Mouse (Mus musculus) thymus, adult 2 months (tissue): Measurements from ENCODE around the gene Ppp2r5c. TPM values are rescaled to one million over a fixed set of nuclear protein-coding genes. Genes with fewer than 3 reads are reported as not detected.

Experiments used
- DNase-seq: peaks from one replicate; pipeline ENCODE4 v3.0.0; 2021
- H3K27ac ChIP-seq: fragments of 200-500 bp; 2 replicates; pipeline ENCODE4 v1.5.1; 2012; ENCODE audit warnings: low read length, control low read depth; ENCODE audit not compliant: control insufficient read depth, insufficient read depth
- H3K27me3 ChIP-seq: fragments of 200-500 bp; 2 replicates; pipeline ENCODE4 v1.6.1; 2012; ENCODE audit warnings: mild to moderate bottlenecking, low read length, moderate library complexity, mixed read lengths; ENCODE audit not compliant: control insufficient read depth, insufficient read depth
- H3K36me3 ChIP-seq: fragments of 200-500 bp; 2 replicates; pipeline ENCODE4 v1.6.1; 2012; ENCODE audit warnings: mild to moderate bottlenecking, low read length, moderate library complexity; ENCODE audit not compliant: control insufficient read depth, insufficient read depth
- H3K4me1 ChIP-seq: fragments of 200-500 bp; replicated peaks from 2 replicates; pipeline ENCODE4 v1.6.1; 2012; ENCODE audit warnings: low read length; ENCODE audit not compliant: control insufficient read depth, insufficient read depth
- H3K4me3 ChIP-seq: fragments of 200-500 bp; 2 replicates; pipeline ENCODE4 v1.5.1; 2012; ENCODE audit warnings: mild to moderate bottlenecking, low read length, control low read depth, moderate library complexity; ENCODE audit not compliant: control insufficient read depth, insufficient read depth
- CTCF ChIP-seq: fragments of 200-500 bp; IDR thresholded peaks from 2 replicates; pipeline ENCODE4 v1.5.1; 2012; ENCODE audit warnings: mild to moderate bottlenecking, control low read depth, low read length, moderate library complexity, borderline replicate concordance; ENCODE audit not compliant: control insufficient read depth, poor library complexity, insufficient read depth; ENCODE audit errors: extremely low read depth
- POLR2A ChIP-seq: fragments of 200-500 bp; IDR thresholded peaks from 2 replicates; pipeline ENCODE4 v1.6.1; 2012; ENCODE audit warnings: mild to moderate bottlenecking, low read length, control low read depth, moderate library complexity; ENCODE audit not compliant: control insufficient read depth, poor library complexity, insufficient read depth; ENCODE audit errors: extremely low read depth
- WGBS: fragments of 180-500 bp; shearing (Covaris S2); methylation state at CpG from one replicate; pipeline ENCODE4 v1.1.7; 2018; 5-methylcytosine and 5-hydroxymethylcytosine counted together
- polyA plus RNA-seq: library from polyadenylated mRNA; depleted of rRNA; stranded (reverse); fragments of >200 nt; gene quantifications from 2 replicates; pipeline ENCODE4 v1.2.3, GENCODE M21; 2012

Gene Ppp2r5c
- polyA plus RNA-seq, 1 experiment: 83.7 TPM

- TF ChIP-seq CTCF: no peak
- TF ChIP-seq POLR2A: no peak
- peaks cover 46% of the 10 kb centered on the region for H3K4me1 ChIP-seq
- DNase-seq: no peak
- H3K4me3 ChIP-seq: no peak overlapping the region
- H3K36me3 ChIP-seq: no peaks in the 10 kb centered on the region
- 96% methylated on average over 9 of the region's 9 CpGs for WGBS
- H3K27me3 ChIP-seq: no peaks in the 10 kb centered on the region
- no peak overlapping the region for H3K27ac ChIP-seq
These were observed 29.6 kb downstream of the Ppp2r5c start for GRCm38 (mm10) chr12:110476561-110476960.

GRCm38 (mm10) chr12:110477906-110478305, 31.0 kb downstream of the Ppp2r5c start:
- no peak for DNase-seq
- TF ChIP-seq POLR2A: 0 out of 2 replicates have a peak, but pooled peaks have one; percentile 2
- no peak for TF ChIP-seq CTCF
- Histone ChIP-seq H3K4me3 (peak overlapping the region; percentile 42), H3K36me3 (no peaks in the 10 kb centered on the region), H3K27ac (peak overlapping the region; percentile 98), H3K4me1 (peaks cover 46% of the 10 kb centered on the region), H3K27me3 (no peaks in the 10 kb centered on the region)
- WGBS: 47% methylated on average over 8 of the region's 8 CpGs

GRCm38 (mm10) chr12:110478601-110479008, 31.7 kb downstream of the Ppp2r5c start:
- Histone ChIP-seq H3K36me3 (no peaks in the 10 kb centered on the region), H3K27ac (peak overlapping the region; percentile 98), H3K27me3 (no peaks in the 10 kb centered on the region), H3K4me3 (peak overlapping the region; percentile 42), H3K4me1 (peaks cover 52% of the 10 kb centered on the region)
- peak; percentile 71 for DNase-seq
- WGBS: 5% methylated on average over 9 of the region's 9 CpGs
- TF ChIP-seq POLR2A (peak; percentile 28), CTCF (no peak)

GRCm38 (mm10) chr12:110479268-110479667, 32.3 kb downstream of the Ppp2r5c start:
- Histone ChIP-seq H3K4me3 (no peak overlapping the region), H3K27ac (peak overlapping the region; percentile 98), H3K36me3 (no peaks in the 10 kb centered on the region), H3K27me3 (no peaks in the 10 kb centered on the region), H3K4me1 (peaks cover 58% of the 10 kb centered on the region)
- WGBS: 89% methylated on average over 12 of the region's 12 CpGs
- no peak for DNase-seq
- no peak for TF ChIP-seq POLR2A

GRCm38 (mm10) chr12:110480701-110481100, 33.8 kb downstream of the Ppp2r5c start:
- WGBS: 91% methylated on average over 4 of the region's 4 CpGs
- no peaks in the 10 kb centered on the region for H3K27me3 ChIP-seq
- TF ChIP-seq POLR2A: no peak
- no peak for TF ChIP-seq CTCF
- H3K27ac ChIP-seq: no peak overlapping the region
- H3K4me3 ChIP-seq: no peak overlapping the region
- no peaks in the 10 kb centered on the region for H3K36me3 ChIP-seq
- no peak for DNase-seq
- peaks cover 59% of the 10 kb centered on the region for H3K4me1 ChIP-seq

- Histone ChIP-seq H3K27ac (peak overlapping the region; percentile 67), H3K4me1 (peaks cover 53% of the 10 kb centered on the region), H3K4me3 (no peak overlapping the region), H3K27me3 (no peaks in the 10 kb centered on the region), H3K36me3 (no peaks in the 10 kb centered on the region)
- no peak for TF ChIP-seq POLR2A
- TF ChIP-seq CTCF: 0 out of 2 replicates have a peak, but pooled peaks have one; percentile 14
- 44% methylated on average over 6 of the region's 6 CpGs for WGBS
- DNase-seq: peak; percentile 80
These were observed 36.8 kb downstream of the Ppp2r5c start for GRCm38 (mm10) chr12:110483761-110484160.

GRCm38 (mm10) chr12:110484824-110485584, 38.1 kb downstream of the Ppp2r5c start:
- DNase-seq: no peak
- 4% methylated on average over 17 of the region's 17 CpGs for WGBS

More at GRCm38 (mm10) chr12:110484824-110485584, 38.1 kb downstream of the Ppp2r5c start:
- Histone ChIP-seq H3K4me3 (peak overlapping the region; percentile 89), H3K36me3 (no peaks in the 10 kb centered on the region), H3K27me3 (no peaks in the 10 kb centered on the region), H3K4me1 (peaks cover 53% of the 10 kb centered on the region), H3K27ac (peak overlapping the region; percentile 99)
- TF ChIP-seq POLR2A: no peak; the same call in 1 of the 2 replicates
- no peak for TF ChIP-seq CTCF
